Mouse (Mus musculus) heart, adult 9 months (tissue): Measurements from ENCODE around the gene Retreg3.

ENCODE experiments used
- DNase-seq, 2 experiments: peaks; one replicate each; pipeline ENCODE4 v3.0.0; 2022; ENCODE audit warnings: low spot score in 2 of 2

The Retreg3 gene

DNA sequence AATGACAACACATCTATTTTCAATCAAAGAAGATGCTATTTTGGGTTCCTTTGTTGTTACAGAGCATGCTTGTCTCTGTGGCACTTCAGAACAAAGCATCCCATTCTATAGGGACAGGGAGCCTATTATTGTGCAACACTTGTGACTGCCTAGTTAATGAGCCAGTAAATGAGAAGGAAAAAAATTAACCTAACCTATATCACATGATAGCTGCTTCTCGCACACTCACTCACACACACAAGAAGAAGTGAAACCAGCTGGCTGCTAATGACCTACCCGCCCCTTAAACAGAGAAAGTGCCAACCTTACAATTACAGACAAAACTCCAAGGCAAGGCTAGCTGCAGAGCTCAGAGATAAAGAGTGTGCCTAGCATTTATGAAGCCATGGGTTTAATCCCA lies 4.1 kb downstream of the Retreg3 start:
- DNase-seq: no peak

GRCm38 (mm10) chr11:101112186-101112585 lies 7.5 kb downstream of the Retreg3 start:
- no peak for DNase-seq

- DNase-seq: no peak
Observed at GRCm38 (mm10) chr11:101111178-101111577, 8.5 kb downstream of the Retreg3 start.

GRCm38 (mm10) chr11:101110708-101111107 lies 9.0 kb downstream of the Retreg3 start:
- DNase-seq: no peak

GRCm38 (mm10) chr11:101109351-101109750 lies 10.3 kb downstream of the Retreg3 start:
- DNase-seq: no peak

DNA sequence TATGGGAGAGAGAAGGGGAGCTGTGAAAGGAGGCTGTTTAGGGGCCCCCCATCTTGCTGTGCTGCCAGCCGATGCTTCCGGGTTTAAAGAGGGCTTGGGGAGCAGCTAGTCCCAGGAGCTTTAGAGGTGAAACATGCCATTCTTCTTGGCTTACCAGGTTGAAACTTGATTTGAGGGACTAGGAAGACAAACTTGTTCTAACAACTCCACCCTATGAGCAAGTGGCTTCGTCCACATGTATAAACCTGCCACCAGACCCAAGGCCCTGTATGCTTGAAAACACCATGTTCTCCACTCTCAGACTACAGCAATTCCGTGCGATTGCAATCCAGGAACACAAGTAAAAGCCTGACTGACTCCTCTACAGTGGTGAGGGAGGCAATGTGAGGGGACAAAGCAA lies 16.7 kb downstream of the Retreg3 start:
- no peak for DNase-seq

DNA sequence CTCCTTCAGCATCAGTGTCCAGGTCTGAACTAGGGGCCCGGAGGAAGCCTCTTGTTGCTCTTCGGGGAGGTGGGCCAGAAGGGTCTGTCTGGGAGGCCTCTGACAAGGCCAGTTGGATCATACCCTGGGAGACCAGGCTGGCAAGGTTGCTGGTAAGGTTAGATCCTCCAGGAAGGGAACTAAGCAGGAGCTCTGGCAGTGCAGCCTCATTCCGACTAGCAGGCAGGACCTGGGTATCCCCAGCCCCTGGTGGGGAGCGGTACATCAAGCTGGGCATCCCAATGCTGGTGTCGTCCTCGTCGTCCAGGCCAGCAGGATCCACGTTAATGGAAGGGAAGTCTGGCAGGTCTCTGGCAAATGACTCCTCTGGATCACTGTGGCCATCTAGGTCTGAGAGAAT lies 21.5 kb downstream of the Retreg3 start:
- no peak for DNase-seq

DNA sequence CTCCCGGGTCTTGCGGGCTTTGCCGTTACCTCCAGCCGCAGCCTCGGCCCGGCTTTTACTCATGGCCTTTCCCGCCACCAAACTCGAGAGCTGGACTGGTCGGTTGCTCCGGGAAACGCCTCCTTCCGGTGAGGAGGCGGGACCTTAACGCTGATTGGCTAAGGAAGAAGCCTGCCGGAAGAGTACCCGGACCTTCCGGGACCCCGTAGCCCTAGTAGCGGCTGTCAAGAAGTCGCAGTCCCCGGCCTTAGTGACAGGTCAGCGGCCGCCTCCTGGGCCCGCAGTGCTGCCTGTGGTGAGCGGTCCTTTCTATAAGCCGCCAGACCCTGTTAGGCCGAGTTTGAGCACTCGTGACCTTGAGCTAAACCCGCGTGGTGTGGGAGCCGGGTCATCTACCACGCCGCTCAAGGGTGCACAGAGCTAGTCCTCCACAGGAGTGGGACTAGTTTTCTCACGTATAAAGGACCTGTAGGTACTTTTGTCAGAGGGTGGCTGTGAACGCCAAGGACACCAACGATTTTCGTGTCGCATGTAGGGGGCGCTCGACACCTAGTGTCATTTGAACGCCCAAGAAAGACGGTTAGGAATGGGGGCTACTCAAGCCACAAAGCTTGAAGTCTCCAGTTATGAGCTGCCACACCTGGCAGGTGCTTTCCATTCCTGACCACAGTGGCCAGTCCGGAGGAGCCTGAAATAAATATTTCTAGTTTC lies 24.2 kb downstream of the Retreg3 start, which contains the start of gene Psmc3ip:
Gene Psmc3ip (minus strand): TSS at position 123 of the 711 bp plus-strand sequence.
- DNase-seq: peak; percentile 97

DNA sequence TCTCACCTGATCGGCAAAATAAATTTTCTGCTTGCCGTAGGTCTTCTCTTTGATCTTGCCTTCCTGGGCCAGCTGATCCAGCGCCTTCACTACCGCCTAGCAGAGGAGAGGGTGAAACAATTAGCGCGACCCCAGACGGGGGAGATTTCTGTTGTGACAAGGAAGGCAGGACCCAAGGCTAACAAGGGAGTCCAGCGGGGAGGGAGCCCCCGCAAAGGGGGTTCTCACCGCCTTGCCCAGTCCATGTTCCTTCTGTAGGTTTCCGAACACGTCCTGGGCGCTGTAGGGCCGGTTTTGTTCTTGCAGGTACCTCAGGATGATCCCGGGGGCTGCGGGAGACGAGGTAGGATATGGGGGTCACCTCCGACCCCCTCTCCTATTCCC lies 24.8 kb downstream of the Retreg3 start:
- no peak for DNase-seq

- DNase-seq: no peak
Observed at GRCm38 (mm10) chr11:101089931-101090330, 29.8 kb downstream of the Retreg3 start.

GRCm38 (mm10) chr11:101087682-101088055 lies 32.0 kb downstream of the Retreg3 start:
- no peak for DNase-seq

GRCm38 (mm10) chr11:101086756-101087681 lies 32.7 kb downstream of the Retreg3 start, which contains the start of gene Mlx:
Gene Mlx, plus strand, starts transcription at chr11:101087277.
- DNase-seq: peak; percentile 92 to 94

GRCm38 (mm10) chr11:101086323-101086674 lies 33.4 kb downstream of the Retreg3 start:
- DNase-seq: no peak

GRCm38 (mm10) chr11:101085617-101086322 lies 33.9 kb downstream of the Retreg3 start:
- DNase-seq: no peak

- no peak for DNase-seq
Observed at GRCm38 (mm10) chr11:101084811-101085210, 34.9 kb downstream of the Retreg3 start.

DNA sequence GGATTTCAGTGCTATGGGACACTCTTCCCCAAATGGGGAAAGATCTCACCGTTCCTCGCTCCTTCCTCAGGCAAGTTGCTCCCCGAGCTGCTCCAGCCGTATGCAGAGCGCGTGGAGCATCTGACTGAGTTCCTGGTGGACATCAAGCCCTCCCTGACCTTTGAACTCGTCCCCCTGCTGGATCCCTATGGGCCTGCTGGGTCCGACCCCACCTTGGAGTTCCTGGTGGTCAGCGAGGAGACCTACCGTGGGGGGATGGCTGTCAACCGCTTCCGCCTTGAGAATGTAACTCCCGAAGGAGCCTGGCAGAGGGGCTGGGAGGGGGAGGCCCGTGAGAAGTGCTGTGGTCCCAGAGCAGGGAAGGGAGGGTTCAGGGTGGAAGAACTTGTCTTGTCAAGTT lies 35.4 kb downstream of the Retreg3 start:
- no peak for DNase-seq

GRCm38 (mm10) chr11:101083083-101083697 lies 36.5 kb downstream of the Retreg3 start:
- no peak for DNase-seq

- DNase-seq: peak; percentile 85 to 88
Observed at GRCm38 (mm10) chr11:101082208-101083082, 37.2 kb downstream of the Retreg3 start, which contains the start of gene Coasy. Gene Coasy, plus strand, starts transcription at chr11:101082565.

DNA sequence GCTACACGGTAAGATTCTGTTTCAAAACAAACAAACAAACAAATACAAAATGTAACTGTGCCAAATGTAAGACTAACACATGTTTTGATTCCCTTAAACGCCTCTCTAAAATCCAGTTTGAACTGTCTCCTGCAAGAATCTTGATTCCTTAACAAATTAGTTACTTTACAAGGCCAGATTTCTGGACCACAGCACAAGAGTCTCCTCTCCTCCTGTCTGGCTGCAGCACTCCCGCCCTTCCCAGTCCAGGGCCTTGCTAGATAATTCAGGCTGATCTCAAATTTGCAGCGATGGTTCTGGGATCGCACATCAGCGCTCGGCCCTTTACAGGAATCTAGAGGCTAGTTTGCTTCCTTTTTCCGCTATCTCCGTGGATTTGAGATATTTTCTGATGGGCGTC lies 38.0 kb downstream of the Retreg3 start:
- DNase-seq: no peak

GRCm38 (mm10) chr11:101080421-101080820 lies 39.3 kb downstream of the Retreg3 start:
- DNase-seq: no peak

DNA sequence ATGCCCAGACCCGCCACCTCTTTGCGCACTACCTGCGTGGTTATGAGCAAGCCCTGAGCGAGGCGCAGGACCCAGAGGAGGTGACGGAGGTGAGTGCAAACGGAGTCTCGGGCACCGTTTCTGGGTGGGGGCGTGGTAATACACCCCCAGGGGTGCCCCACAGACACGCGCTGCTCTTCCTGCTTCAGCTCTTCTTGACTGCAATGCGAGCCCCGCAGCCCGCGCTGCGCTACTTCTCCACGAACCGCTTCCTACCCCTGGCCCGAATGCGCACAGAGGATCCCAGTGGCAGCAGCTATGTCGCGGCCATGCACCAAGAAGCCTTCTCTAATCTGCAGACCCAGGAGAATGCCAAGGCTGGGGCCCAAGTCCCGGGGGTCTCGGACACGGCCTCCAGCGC lies 39.9 kb downstream of the Retreg3 start:
- DNase-seq: no peak
